Mouse (Mus musculus) bone marrow, adult 2 months (tissue): ENCODE results near the gene Mpz.

Experiments
- CTCF ChIP-seq: fragments of 200-500 bp; IDR thresholded peaks from 2 replicates; pipeline ENCODE4 v1.5.1; 2011; ENCODE audit warnings: low read length, control low read depth; ENCODE audit not compliant: control insufficient read depth, insufficient read depth
- POLR2A ChIP-seq: fragments of 200-500 bp; IDR thresholded peaks from 2 replicates; pipeline ENCODE4 v1.6.1; 2011; ENCODE audit warnings: low read depth, mild to moderate bottlenecking, control low read depth, low read length, borderline replicate concordance; ENCODE audit not compliant: control insufficient read depth

GRCm38 (mm10) chr1:171135600-171135999 is 14.9 kb upstream of the Mpz start:
- TF ChIP-seq POLR2A (no peak), CTCF (no peak)
